Mouse (Mus musculus): ENCODE results near the gene Psmg1. TPM values are rescaled to one million over a fixed set of nuclear protein-coding genes. Genes with fewer than 3 reads are reported as not detected.

Gene Psmg1
- polyA plus RNA-seq, 1 experiment from 2014 or later = 58.0 TPM

GRCm38 (mm10) chr16:95955716-95956346, 34.9 kb downstream of the Psmg1 start:
- Histone ChIP-seq H3K4me2 (replicated peaks) (no peak overlapping the region), H3K9ac (replicated peaks) (no peak overlapping the region), H3K27me3 (no peaks in the 10 kb centered on the region), H3K36me3 (no peaks in the 10 kb centered on the region), H3K27ac (no peak overlapping the region), H3K9me3 (peaks cover 4% of the 10 kb centered on the region; the same call in 1 of the 2 replicates), H3K4me3 (replicated peaks) (no peak overlapping the region), H3K4me1 (replicated peaks) (no peaks in the 10 kb centered on the region)
- 93% methylated on average over 5 of the region's 5 CpGs for WGBS
- ATAC-seq = no peak

- no peaks in the 10 kb centered on the region for H3K27me3 ChIP-seq
- H3K4me3 ChIP-seq (replicated peaks) = no peak overlapping the region
- H3K9me3 ChIP-seq = peaks cover 4% of the 10 kb centered on the region; the same call in 1 of the 2 replicates
- no peak overlapping the region for H3K9ac ChIP-seq (replicated peaks)
- ATAC-seq = no peak
- no peak overlapping the region for H3K4me2 ChIP-seq (replicated peaks)
- WGBS = 88% methylated on average over 3 of the region's 3 CpGs
- no peak overlapping the region for H3K27ac ChIP-seq
- H3K4me1 ChIP-seq (replicated peaks) = no peaks in the 10 kb centered on the region
- H3K36me3 ChIP-seq = no peaks in the 10 kb centered on the region
Measured at GRCm38 (mm10) chr16:95954341-95954740, 36.4 kb downstream of the Psmg1 start.

DNA sequence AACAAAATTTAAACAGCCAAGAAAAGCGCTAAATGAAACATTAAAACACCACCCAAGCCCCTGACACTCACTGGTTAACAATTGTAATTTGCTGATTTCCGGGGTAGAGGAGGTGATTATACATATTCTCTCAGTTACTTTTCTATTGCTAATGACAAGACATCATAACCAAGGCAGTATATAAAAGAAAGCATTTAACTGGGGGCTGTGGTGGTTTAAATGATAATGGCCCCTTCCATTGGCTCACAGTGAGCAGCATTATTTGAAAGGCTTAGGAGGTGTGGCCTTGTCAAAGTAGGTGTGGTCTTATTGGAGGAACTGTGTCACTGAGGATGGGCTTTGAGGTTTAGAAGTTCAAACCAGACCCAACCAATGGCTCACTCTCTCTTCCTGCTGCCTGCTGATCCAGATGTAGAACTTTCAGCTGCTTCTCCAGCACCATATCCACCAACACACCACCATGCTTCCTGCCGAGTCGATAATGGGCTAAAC, 37.6 kb downstream of the Psmg1 start:
- 95% methylated on average over 4 of the region's 4 CpGs for WGBS

DNA sequence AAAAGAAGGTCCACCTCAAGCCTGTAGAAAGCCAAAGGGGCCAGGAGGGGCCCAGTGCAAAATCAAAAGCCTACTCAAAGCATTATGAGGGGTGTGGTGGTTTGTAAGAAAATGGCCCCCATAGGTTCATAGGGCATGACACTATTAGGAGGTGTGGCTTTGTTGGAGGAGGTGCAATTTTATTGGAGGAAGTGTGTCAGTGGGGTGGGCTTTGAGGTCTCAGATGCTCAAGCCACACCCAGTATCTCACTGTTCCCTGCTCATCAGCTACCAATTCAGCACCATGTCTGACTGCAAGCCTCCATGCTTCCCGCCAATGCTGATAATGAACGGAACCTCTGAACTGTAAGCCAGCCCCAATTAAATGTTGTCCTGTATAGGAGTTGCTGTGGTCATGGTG, 39.3 kb downstream of the Psmg1 start:
- 100% methylated on average over 2 of the region's 2 CpGs for WGBS
- ATAC-seq = no peak

More for the DNA sequence above, 37.6 kb downstream of the Psmg1 start:
- H3K9me3 ChIP-seq = peaks cover 4% of the 10 kb centered on the region; the same call in 1 of the 2 replicates
- H3K36me3 ChIP-seq = no peaks in the 10 kb centered on the region
- H3K4me1 ChIP-seq (replicated peaks) = no peaks in the 10 kb centered on the region
- no peak overlapping the region for H3K9ac ChIP-seq (replicated peaks)
- no peak overlapping the region for H3K4me2 ChIP-seq (replicated peaks)
- no peak for ATAC-seq
- H3K27me3 ChIP-seq = no peaks in the 10 kb centered on the region
- no peak overlapping the region for H3K27ac ChIP-seq
- no peak overlapping the region for H3K4me3 ChIP-seq (replicated peaks)

DNA sequence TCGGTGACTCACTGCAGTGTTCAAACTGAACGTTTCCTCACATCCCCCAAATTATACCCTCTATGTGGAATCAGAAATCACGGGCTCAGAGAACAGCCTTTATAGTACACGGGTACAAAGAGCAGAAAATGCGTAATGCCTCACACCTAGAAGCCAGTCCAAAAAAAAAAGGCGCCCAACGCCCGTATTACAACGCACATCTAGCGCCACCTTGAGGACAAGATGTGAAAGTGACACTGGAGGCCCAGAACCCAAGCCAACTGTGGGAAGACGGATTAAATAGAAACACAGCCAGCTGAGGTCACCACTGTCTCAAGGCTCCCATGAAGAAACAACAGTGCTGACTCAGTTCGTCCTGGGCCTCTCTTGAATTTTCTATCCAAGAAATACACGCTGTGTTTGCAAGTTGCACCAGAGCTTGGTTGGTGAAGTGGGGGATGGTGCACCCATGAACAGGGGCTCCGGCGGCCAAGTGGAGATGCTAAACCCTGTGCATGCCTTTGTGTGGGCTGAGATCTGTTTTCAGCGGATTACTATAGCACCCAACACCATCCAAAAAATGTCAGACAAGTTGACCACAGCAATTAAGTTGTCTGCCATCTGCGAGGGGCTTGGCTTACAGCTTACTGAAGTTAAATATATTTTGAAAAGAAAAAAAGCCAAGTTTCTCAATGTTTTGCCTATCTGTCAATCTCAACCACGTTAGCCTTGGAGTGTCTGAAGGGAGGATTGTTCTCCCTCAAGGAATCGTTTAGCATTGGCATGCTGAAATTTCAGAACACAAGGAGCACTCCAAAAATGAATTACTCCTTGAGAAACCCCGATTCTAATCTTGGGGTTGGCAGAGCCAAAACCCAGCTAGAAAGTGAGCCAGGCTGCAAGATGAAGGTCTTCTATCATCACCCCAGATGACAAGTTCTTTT, 45.1 kb downstream of the Psmg1 start:
- Histone ChIP-seq H3K4me3 (replicated peaks) (no peak overlapping the region), H3K36me3 (no peaks in the 10 kb centered on the region), H3K4me1 (replicated peaks) (no peaks in the 10 kb centered on the region), H3K9me3 (no peaks in the 10 kb centered on the region), H3K27ac (no peak overlapping the region), H3K9ac (replicated peaks) (no peak overlapping the region), H3K4me2 (replicated peaks) (no peak overlapping the region), H3K27me3 (no peaks in the 10 kb centered on the region)
- ATAC-seq = no peak
- 31% methylated on average over 20 of the region's 20 CpGs for WGBS

More for the DNA sequence above, 39.3 kb downstream of the Psmg1 start:
- Histone ChIP-seq H3K4me3 (replicated peaks) (no peak overlapping the region), H3K27ac (no peak overlapping the region), H3K9ac (replicated peaks) (no peak overlapping the region), H3K4me2 (replicated peaks) (no peak overlapping the region), H3K27me3 (no peaks in the 10 kb centered on the region), H3K9me3 (peaks cover 4% of the 10 kb centered on the region; the same call in 1 of the 2 replicates), H3K36me3 (no peaks in the 10 kb centered on the region), H3K4me1 (replicated peaks) (no peaks in the 10 kb centered on the region)

DNA sequence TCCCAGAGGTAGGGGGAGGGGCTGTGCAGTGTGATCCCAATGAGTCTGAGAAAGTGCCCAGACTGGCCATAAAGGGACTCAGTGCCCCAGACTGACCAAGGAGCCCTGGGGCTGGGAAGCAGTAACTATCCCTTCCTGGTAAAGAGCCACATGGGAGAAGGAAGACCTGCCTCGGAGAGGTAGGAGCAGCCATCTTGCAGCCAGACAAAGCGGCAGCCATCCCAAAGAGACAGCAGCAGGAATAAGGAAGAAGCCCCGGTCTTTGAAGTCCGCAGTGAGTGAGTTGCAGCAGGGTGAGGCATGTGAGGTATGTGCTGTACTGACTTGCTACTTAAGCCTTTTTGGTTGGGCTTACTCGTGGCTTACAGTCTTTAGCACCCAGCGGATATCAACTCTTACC, 47.6 kb downstream of the Psmg1 start:
- no peaks in the 10 kb centered on the region for H3K27me3 ChIP-seq
- WGBS = 84% methylated on average over 6 of the region's 6 CpGs
- no peak overlapping the region for H3K9ac ChIP-seq (replicated peaks)
- peaks cover 5% of the 10 kb centered on the region; the same call in 1 of the 2 replicates for H3K9me3 ChIP-seq
- H3K27ac ChIP-seq = no peak overlapping the region
- H3K36me3 ChIP-seq = no peaks in the 10 kb centered on the region
- ATAC-seq = no peak
- no peak overlapping the region for H3K4me3 ChIP-seq (replicated peaks)
- no peaks in the 10 kb centered on the region for H3K4me1 ChIP-seq (replicated peaks)
- no peak overlapping the region for H3K4me2 ChIP-seq (replicated peaks)

DNA sequence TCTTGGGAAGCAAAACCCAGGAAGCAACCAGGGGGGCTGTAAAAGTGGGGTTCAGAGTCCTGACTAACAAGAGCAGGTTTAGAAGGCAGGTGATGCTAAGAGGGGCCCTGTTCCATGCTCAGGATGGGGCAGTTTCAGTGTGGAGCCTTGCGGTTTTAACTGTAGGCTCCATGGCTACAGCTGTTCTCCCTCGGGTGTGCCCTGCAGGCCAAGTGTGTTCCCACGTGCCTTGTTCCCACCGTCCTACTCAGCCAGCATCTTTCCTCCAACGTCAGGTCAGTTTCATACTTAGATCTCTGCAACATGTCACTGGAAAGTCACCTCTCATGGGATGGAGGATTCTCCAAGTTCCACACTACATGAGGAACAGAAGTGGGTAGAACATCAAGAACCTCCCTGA, 49.2 kb downstream of the Psmg1 start:
- no peak overlapping the region for H3K9ac ChIP-seq (replicated peaks)
- no peak overlapping the region for H3K27ac ChIP-seq
- H3K4me3 ChIP-seq (replicated peaks) = no peak overlapping the region
- ATAC-seq = no peak
- no peaks in the 10 kb centered on the region for H3K27me3 ChIP-seq
- no peaks in the 10 kb centered on the region for H3K4me1 ChIP-seq (replicated peaks)
- H3K9me3 ChIP-seq = peaks cover 17% of the 10 kb centered on the region
- H3K36me3 ChIP-seq = no peaks in the 10 kb centered on the region
- WGBS = 85% methylated on average over 5 of the region's 5 CpGs
- H3K4me2 ChIP-seq (replicated peaks) = no peak overlapping the region

DNA sequence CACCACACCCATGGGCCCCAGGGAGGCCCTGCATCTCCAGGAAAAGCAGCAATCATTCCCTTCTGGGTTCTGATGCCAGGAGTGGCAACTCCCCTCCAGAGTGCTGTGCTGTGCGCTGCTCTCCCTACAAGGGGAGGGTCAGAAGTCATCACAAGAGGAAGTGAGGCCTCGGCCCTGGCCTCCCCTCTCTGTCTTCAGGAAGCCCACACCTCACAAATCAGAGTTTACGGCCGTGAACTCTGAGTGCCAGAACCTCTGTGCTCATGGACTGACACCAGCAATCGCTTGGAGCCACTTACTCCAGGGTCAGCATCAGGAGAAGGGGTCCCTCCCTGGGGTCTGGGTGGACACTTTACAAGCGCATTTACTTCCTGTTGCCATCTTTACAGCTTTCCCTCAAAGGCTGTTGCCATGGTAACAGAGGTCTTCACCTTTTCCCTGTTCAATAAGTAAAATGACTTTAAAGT, 55.2 kb downstream of the Psmg1 start:
- WGBS = 64% methylated on average over 6 of the region's 6 CpGs
- Histone ChIP-seq H3K4me3 (replicated peaks) (no peak overlapping the region), H3K9ac (replicated peaks) (no peak overlapping the region), H3K9me3 (peaks cover 17% of the 10 kb centered on the region), H3K36me3 (no peaks in the 10 kb centered on the region), H3K4me1 (replicated peaks) (no peaks in the 10 kb centered on the region), H3K27ac (no peak overlapping the region), H3K27me3 (no peaks in the 10 kb centered on the region), H3K4me2 (replicated peaks) (no peak overlapping the region)
- ATAC-seq = no peak

- Histone ChIP-seq H3K4me1 (replicated peaks) (peaks cover 6% of the 10 kb centered on the region; the same call in 1 of the 2 replicates), H3K4me3 (replicated peaks) (no peak overlapping the region), H3K27me3 (no peaks in the 10 kb centered on the region), H3K36me3 (no peaks in the 10 kb centered on the region), H3K9ac (replicated peaks) (no peak overlapping the region), H3K9me3 (peaks cover 9% of the 10 kb centered on the region), H3K27ac (no peak overlapping the region), H3K4me2 (replicated peaks) (no peak overlapping the region)
- no peak for ATAC-seq
- 83% methylated on average over 6 of the region's 6 CpGs for WGBS
Measured at GRCm38 (mm10) chr16:95932860-95933259, 57.9 kb downstream of the Psmg1 start.

DNA sequence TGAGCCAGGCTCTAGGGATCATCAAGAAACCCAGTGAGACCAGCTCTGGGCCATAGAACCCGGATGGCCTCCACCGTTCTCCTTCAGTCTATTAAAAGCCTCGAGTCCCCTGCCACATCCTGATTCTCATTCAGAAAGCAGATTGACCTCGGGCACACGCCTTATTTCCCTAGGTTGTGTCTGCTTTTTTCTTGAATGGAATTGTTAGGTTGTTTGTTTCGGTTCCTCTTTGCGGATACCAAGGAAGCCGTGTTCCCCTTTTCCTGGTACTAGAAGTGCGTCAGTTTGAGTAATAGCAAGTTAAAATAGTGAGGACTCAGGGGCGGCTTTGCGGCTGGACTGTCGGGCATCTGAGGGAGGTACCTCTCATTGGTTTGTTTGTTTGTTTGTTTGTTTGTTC, 59.3 kb downstream of the Psmg1 start:
- Histone ChIP-seq H3K4me2 (replicated peaks) (no peak overlapping the region), H3K4me3 (replicated peaks) (no peak overlapping the region), H3K27ac (no peak overlapping the region), H3K36me3 (no peaks in the 10 kb centered on the region), H3K27me3 (no peaks in the 10 kb centered on the region), H3K4me1 (replicated peaks) (peaks cover 6% of the 10 kb centered on the region; the same call in 1 of the 2 replicates), H3K9ac (replicated peaks) (no peak overlapping the region), H3K9me3 (no peaks in the 10 kb centered on the region)
- 94% methylated on average over 12 of the region's 12 CpGs for WGBS
- ATAC-seq = no peak
